Mouse (Mus musculus) testis, adult 2 months (tissue): ENCODE measurements around the gene Sbno2.
A peak's percentile ranks its signal among the peaks of the same experiment; 100 is the strongest.

Experiments
- CTCF ChIP-seq: fragments of 200-500 bp; IDR thresholded peaks from 2 replicates; pipeline ENCODE4 v1.5.1; 2012; ENCODE audit warnings: low read depth, mild to moderate bottlenecking, inconsistent platforms, low read length, moderate library complexity; ENCODE audit not compliant: control insufficient read depth, insufficient read depth, insufficient replicate concordance
- POLR2A ChIP-seq: fragments of 200-500 bp; IDR thresholded peaks from 2 replicates; pipeline ENCODE4 v1.6.1; 2012; ENCODE audit warnings: low read depth, mild to moderate bottlenecking, inconsistent platforms, low read length, moderate library complexity; ENCODE audit not compliant: control insufficient read depth

GRCm38 (mm10) chr10:80115290-80115943 is 10.0 kb upstream of the Sbno2 start, which contains the start of gene Stk11:
- TF ChIP-seq CTCF: 0 out of 2 replicates have a peak, but pooled peaks have one; percentile 8
- peak; percentile 91 for TF ChIP-seq POLR2A
